ENCODE assay signal across 29 mouse cellular contexts in the genomic region with DNA sequence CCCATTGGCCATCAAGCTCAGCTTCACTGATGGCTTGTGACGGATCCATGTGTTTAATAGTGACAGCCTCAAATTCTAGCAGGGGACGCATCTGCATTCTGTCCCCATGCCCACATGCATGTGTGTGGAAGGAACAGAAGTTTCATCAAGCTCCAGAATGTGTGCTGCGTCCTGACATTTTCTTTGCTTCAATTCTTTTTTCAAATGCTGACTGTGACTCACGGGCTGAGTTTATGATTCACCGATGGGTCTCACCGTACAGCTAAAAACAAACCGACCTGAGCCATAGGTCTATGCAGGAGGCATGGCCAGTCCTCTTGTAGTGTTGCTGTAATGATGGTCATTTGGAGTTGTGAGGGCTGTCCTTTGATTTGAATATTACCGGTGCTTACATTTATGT.
DNase-seq lines count a peak whose midpoint lies in the region; TF ChIP-seq lines count a peak whose summit lies in the region.
"Had no signal": no experiment of that assay in that cellular context is flagged by ENCODE, and none has a peak within 500 bp of the region (broad histone marks: within the 10 kb centered on the region; RNA-seq: fewer than 3 reads in every experiment).

No protein-coding gene starts in this region.

- H3K4me3 ChIP-seq in layer of hippocampus, adult 2 months, result no peak overlapping the region
- H3K4me3 ChIP-seq: embryonic facial prominence, embryonic 12.5 days; forebrain, embryonic 15.5 days; hindbrain, embryonic 13.5 days; limb, embryonic 10.5 days; limb, embryonic 15.5 days; liver, embryonic 13.5 days had no signal

- peak overlapping the region; percentile 69; the same call in 1 of the 2 replicates for H3K27ac ChIP-seq in layer of hippocampus, adult 2 months
- H3K27ac ChIP-seq: embryonic facial prominence, embryonic 12.5 days; forebrain, embryonic 15.5 days; hindbrain, embryonic 13.5 days; limb, embryonic 10.5 days; limb, embryonic 15.5 days; liver, embryonic 13.5 days had no signal

- no peak for TF ChIP-seq CTCF in layer of hippocampus, adult 2 months (conservative IDR thresholded peaks at IDR 0.05)

- DNase-seq in frontal cortex, postnatal 36 days (ENCODE audit: low spot score in 2 of 2), result peak; percentile 28 to 51
- DNase-seq in frontal cortex, postnatal 14 days (ENCODE audit: low spot score in 2 of 2), result no peak
- DNase-seq in layer of hippocampus, adult 2 months (ENCODE audit: low spot score in 2 of 2), result peak in 1 of 2 experiments; percentile 42
- DNase-seq in layer of hippocampus, postnatal 14 days (ENCODE audit: low spot score in 2 of 2), result no peak
- peak; percentile 36 for DNase-seq in right cerebral cortex, postnatal 25 days
- no peak for DNase-seq in right cerebral cortex, adult 18-20 months
- DNase-seq in telencephalon, adult 2 months (ENCODE audit: low read depth, low spot score), result peak; percentile 26
- no peak for DNase-seq in ovary, postnatal 10 days (ENCODE audit: low spot score)
- DNase-seq: adrenal gland, postnatal 14 days; cerebellum, adult 11-12 months; cerebellum, adult 9-11 months; embryo, embryonic 11 days; gastrocnemius, postnatal 25 days; heart, adult 18-20 months; heart, postnatal 4 days; kidney, adult 8-10 months; kidney, postnatal 10 days; liver, embryonic 13.5 days; lung, adult 18-20 months; lung, postnatal 14 days; midbrain, embryonic 14.5 days; retina, postnatal 1 day; thymus, adult 18-20 months; thymus, postnatal 25 days had no signal

Comparison
In these comparisons a context has a peak if more than half of its experiments do, and no peak if none do; other contexts are left out.
1. DNase-seq: peak in frontal cortex, postnatal 36 days (2 of 2), right cerebral cortex, postnatal 25 days (single experiment) and telencephalon, adult 2 months (single experiment); none in frontal cortex, postnatal 14 days (0 of 2), layer of hippocampus, postnatal 14 days (0 of 2), right cerebral cortex, adult 18-20 months (single experiment) and ovary, postnatal 10 days (single experiment).